Mouse (Mus musculus) right cerebral cortex, adult 18-20 months (tissue): ENCODE measurements around the gene Sf3b1.
A peak's percentile ranks its signal among the peaks of the same experiment; 100 is the strongest.
"Not testable (repeated sequence)": the region's sequence is repeated elsewhere in the genome, so short reads cannot be mapped to it uniquely, and the experiment has no call there.

Experiments used
- DNase-seq: peaks from one replicate; pipeline ENCODE4 v3.0.0; 2022; ENCODE audit warnings: mixed read lengths

The Sf3b1 gene

DNA sequence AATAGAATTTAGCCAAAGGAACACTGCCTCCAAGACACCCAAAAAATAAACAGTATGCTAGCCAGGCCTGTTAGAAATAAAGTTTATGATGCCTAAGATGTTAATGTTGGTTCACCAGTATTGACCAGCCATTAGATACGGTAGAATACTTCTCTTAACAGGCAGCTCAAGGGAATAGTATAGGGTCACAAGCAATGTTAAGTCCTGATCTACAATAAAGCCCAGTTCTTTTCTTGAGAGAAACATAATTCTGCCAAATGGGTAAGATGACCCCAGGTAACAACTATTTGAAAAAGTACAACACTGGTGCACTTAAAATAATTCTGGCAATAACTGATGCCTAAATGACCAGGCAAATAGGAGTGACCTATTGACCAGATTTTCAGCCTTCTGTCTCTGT lies 685 bp upstream of the Sf3b1 start:
- no peak for DNase-seq

DNA sequence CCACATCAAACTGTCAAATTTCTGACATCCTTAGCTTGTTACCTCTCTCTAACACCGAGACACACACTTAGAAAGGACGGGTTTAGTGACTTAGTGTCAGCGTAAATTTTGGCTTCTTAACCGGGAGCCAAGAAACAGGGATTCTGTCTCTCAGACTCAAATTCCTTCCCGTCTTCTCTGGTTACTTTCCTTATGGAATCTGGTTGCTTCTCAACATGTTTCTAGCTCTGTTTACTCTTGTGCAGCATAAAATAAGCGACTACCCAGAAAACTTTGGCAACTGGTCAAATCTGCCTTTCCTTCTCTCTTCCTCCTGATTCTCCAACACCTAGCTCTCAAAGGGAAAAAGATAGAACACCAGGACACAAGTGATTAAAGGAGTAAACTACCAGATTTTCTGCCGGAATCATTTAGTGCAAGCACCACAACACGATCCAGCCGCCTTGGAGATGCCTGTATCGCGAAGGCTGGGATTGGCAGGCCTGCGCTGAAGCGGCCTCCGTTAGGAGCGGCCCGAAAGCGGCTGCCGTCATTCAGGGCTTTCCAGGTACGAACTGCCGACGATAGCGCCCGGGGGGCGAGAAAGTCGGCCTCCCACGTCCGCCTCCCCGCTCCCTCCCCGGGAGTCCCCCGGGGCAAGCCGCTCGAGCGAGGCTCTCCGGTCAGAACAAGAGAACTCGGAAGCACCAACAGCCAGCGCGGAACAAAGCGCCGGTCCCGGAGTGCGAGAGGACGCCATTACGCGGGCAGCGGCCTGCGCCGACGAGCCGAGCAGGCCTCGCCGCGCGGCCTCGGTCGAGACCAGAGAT lies 633 bp downstream of the Sf3b1 start:
- peak; percentile 1 for DNase-seq

DNA sequence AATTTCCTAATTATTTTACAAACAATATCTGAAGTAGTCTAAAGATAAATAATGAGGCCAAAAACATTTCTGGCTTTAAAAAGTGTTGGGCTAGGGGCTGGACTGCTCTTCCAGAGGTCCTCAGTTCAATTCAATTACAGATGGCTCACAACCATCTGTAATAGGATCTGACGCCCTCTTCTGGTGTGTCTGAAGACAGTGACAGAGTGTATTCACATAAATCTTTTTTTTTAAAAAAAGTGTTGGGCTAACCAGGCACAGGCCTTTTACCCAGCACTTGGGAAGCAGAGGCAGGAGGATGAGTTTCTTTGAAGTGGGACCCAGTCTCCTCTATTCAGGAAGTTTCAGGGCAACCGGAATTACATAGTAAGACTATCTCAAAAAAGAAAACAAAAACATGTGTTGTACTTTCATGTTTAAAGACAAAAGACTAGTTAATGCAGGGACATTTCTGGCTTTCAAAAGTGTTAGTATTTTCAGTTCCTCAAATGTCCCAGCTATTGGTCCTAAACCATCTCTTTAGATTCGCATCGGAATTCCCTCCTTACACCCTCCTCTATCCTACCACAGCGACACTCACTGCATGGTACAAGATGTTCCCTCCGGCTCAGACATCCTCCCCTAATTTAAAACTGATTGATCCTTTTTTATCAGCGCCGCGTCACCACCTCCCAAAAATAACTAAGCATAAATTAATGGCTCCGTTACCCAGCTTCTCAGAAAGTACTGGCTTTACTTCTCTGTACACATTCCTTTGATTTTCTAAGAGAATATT lies 1.4 kb downstream of the Sf3b1 start:
- peak; percentile 13 for DNase-seq

DNA sequence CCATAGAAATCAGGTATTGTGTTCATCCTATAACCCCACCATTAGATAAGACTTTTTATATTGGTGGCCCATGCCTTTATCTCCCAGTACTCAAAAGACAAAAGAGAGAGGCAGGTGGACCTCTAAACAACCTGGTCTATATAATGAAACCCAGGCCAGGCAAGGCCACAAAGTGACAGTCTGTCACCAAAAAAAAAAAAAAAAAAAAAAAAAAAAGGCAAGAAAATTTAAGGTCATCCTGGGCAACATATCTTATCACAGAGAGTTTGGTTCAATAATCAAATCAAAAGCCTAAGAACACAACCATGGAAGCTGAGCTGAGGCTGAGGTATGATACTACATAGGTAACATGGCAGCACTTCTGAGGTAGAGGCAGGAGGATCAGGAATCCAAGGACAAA lies 5.4 kb downstream of the Sf3b1 start:
- no peak for DNase-seq

- DNase-seq: no peak
These were observed 14.8 kb downstream of the Sf3b1 start for GRCm38 (mm10) chr1:55012513-55012912.

DNA sequence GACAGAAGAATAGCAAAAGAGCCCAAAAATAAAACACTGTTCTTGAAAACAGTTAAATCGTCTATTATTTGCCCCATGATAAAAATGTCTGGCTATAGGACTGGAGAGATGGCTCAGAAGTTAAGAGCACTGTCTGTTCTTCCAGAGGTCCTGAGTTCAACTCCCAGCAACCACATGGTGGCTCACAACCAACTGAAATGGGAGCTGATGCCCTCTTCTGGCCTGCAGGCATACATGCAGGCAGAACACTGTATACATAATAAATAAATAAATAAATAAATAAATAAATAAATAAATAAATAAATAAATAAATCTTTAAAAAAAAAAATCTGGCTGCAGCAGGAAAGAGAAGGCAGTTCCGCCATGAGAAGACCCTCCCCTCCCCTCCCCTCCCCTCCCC lies 19.0 kb downstream of the Sf3b1 start:
- not testable (repeated sequence) for DNase-seq

- no peak for DNase-seq
These were observed 33.7 kb downstream of the Sf3b1 start for GRCm38 (mm10) chr1:54993581-54993980.

GRCm38 (mm10) chr1:54986248-54986647 lies 41.0 kb downstream of the Sf3b1 start:
- no peak for DNase-seq

GRCm38 (mm10) chr1:54985831-54986230 lies 41.5 kb downstream of the Sf3b1 start:
- DNase-seq: no peak

DNA sequence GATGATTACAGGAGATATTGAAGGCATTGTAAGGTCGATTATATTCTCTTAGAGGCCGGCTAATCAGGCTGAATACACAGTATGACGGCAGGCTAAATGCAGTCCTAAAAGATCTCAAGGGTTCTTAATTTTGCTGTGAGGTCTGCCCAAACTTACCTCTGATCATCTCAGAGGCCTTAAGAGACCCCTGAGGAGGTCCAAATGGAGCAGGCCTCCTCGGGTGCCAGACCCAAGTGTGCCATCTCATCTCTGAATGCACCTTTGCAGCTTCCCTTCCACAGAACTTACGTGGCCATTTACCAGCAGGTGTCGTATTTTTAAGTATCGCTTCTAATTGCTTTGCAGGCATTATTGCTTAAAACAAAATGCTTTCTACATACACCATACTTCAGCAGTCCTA lies 43.1 kb downstream of the Sf3b1 start:
- DNase-seq: no peak

DNA sequence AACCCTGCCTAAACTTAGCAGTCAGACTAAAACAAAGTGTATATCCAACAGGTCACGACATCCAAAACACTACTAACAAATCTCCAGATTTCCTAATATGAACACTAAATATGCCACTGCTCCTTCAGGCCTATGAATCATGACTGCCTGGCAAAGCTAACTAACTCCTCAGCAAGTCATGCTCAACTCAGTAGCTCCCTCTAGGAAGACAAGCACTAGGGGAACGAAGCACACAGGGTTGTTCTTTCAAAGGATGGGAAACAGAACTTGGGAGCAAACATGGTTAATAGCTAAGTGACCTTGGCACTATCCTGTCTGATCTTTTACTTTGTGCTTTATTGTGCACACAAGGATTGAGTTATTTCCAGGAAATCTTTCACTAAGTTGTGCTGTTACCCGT lies 43.9 kb downstream of the Sf3b1 start:
- peak; percentile 30 for DNase-seq

- no peak for DNase-seq
These were observed 44.6 kb downstream of the Sf3b1 start for GRCm38 (mm10) chr1:54982636-54983035.

- no peak for DNase-seq
These were observed 47.9 kb downstream of the Sf3b1 start for GRCm38 (mm10) chr1:54979226-54979984.

- DNase-seq: no peak
These were observed 55.4 kb downstream of the Sf3b1 start for GRCm38 (mm10) chr1:54971687-54972404.

DNA sequence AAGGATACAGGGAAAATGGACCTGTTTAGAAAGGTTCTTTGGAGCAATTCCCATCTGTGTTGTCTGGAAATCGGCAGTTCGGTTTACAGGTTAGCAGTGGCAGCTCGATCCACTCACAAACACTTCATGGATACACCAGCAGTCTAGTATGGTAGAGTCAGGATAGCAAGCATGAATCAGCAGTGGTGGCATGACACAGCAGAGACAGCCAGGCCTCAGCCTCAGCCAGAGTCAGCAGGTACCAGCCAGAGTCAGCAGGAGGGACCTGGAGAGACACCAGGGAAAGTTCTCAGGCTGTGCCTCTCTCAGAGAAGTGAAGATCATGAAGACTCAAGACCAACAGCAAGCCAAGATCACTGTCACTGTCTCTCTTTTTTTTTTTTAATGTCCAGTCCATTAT lies 60.4 kb downstream of the Sf3b1 start:
- no peak for DNase-seq

DNA sequence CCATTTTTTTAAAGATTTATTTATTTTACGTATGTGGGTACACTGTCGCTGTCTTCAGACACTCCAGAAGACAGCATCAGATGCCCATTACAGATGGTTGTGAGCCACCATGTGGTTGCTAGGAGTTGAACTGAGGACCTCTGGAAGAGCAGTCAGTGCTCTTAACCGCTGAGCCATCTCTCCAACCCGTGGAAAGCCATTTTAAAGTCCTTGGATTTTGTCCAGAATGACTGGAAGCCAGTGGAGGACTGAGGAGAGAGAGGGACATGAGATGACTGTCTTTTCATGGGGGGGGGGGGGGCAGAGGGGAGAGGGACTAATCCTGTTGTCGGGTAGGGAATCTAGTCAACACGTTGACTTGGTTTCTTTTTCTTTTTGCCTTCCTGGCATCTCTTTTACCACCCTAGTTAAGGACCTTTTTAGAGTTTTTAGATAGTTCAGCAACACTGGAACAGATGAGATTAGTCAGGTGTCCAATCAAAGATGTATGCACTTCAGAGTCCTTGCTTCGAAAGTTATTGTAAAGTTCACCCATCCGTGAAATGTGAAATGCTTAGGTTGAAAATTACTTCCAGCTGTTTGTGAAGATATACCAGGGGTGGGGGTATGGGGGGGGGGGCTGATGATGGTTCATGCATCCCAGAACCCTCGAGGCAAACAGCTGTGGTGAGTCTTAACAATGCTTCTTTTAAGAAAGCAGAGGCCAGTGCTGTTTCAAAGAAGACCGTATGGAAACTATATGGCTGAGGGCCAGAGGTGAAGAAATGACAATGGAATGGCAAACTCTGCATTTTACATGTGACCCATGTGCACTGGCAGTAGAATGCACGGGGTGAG lies 61.9 kb downstream of the Sf3b1 start:
- DNase-seq: no peak

DNA sequence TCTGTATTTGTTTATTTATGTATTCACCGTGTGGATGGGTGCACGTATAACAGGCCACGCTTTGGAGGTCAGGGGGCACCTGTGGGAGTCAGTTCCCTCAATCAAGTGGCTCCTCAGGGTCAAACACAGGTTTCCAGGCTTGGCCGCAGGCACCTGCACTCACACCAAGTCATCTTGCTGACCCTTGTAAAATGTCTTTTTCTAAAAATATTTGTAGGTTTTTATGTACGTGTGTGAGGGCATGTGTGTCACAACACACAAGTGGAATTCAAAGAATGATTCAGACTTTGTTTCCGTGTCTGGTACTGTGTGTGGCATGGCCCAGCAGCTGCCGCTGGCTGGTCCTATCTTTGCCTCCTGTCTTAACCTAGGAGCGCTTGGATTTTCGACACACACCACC lies 65.6 kb downstream of the Sf3b1 start:
- no peak for DNase-seq

GRCm38 (mm10) chr1:54960613-54961165 lies 66.6 kb downstream of the Sf3b1 start:
- DNase-seq: no peak

GRCm38 (mm10) chr1:54958525-54958924 lies 68.8 kb downstream of the Sf3b1 start:
- no peak for DNase-seq

DNA sequence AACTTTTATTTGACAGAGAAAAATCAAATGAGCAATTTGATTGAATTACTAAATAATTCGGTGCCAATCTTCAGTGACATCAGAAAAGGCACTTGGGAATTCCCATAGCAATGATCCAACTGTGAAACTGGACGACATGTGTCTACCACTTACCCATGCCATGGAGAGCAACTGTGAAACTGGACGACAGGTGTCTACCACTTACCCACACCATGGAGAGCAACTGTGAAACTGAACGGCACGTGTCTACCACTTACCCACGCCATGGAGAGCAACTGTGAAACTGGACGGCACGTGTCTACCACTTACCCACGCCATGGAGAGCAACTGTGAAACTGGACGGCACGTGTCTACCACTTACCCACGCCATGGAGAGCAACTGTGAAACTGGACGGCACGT lies 70.3 kb downstream of the Sf3b1 start:
- not testable (repeated sequence) for DNase-seq

GRCm38 (mm10) chr1:54954856-54955255 lies 72.4 kb downstream of the Sf3b1 start:
- no peak for DNase-seq

GRCm38 (mm10) chr1:54944648-54945047 lies 82.6 kb downstream of the Sf3b1 start:
- no peak for DNase-seq
